Mouse (Mus musculus) embryonic stem cell, embryonic (primary cell): ENCODE measurements around the gene Slc35b3.

Source experiments
- CTCF ChIA-PET, 4 experiments: fragments of 300-600 bp in 2 of 4; fragments of 350-600 bp in 2 of 4; sonication (Branson Sonifier 250); formaldehyde crosslinking; loops; one replicate each; lab custom pipeline; 2022; ENCODE audit warnings: inconsistent platforms in 2 of 4; lab: Charles Lee
- POLR2A ChIA-PET, 4 experiments: fragments of 300-600 bp in 2 of 4; fragments of 350-600 bp in 2 of 4; sonication (Branson Sonifier 250); formaldehyde crosslinking; loops; one replicate each; lab custom pipeline; 2022; ENCODE audit warnings: antibody characterized with exemption in 4 of 4, inconsistent platforms in 1 of 4; lab: Charles Lee

Slc35b3 gene

GRCm38 (mm10) chr13:38945767-38946166 lies 14.9 kb downstream of the Slc35b3 start:
- ChIA-PET CTCF (interaction anchor here in 1 of 4 experiments (0.6 kb wide), 1 partner anchor 93 kb away, joined by 3 read pairs; no protein-coding TSS in a partner anchor), POLR2A (no interaction called here)

DNA sequence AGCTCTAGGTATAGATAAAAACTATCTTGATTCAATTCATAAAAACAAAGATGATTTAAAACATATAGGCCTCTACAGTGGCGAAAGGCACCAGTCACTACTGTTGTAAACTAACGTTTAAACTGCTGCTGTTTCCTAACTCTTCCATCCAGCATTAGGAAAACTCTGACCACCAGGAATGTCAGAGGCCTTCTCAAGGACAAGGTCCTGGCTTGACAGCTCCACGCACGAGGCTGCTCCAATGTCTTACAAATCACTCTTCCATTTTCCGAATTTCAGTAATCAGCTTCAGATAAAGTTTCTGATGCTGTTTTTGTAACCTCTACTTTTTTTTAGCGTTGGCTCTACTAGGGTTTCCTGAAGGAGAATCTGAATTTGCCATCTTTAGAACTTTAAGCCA lies 15.7 kb downstream of the Slc35b3 start:
- CTCF ChIA-PET: no interaction called here

DNA sequence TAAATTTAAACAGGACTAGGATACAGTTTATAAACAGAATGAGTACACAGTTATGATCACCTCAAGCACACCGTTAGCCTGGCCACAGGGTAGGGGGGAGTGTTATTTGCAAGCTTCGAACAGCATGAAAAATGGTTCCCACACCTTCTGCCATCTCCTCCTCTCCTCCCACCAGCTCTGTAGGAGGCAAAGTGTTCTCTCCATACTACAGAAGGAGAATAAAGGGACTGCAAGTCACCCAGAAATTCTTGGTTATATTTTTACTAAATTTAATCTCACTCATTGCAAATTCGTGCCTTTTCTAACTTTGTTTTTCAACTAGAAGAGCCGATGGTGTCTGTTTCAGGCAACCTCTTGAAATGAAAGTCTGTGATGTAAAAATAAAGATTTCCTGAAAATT lies 18.9 kb downstream of the Slc35b3 start:
- CTCF ChIA-PET: no interaction called here
- POLR2A ChIA-PET: no interaction called here

More for the DNA sequence above, 15.7 kb downstream of the Slc35b3 start:
- POLR2A ChIA-PET: no interaction called here

GRCm38 (mm10) chr13:38941280-38941679 lies 19.4 kb downstream of the Slc35b3 start:
- CTCF ChIA-PET: no interaction called here
- POLR2A ChIA-PET: no interaction called here

GRCm38 (mm10) chr13:38938433-38938832 lies 22.2 kb downstream of the Slc35b3 start:
- CTCF ChIA-PET: no interaction called here

GRCm38 (mm10) chr13:38936860-38937471 lies 23.7 kb downstream of the Slc35b3 start:
- POLR2A ChIA-PET: no interaction called here
- CTCF ChIA-PET: no interaction called here

More at GRCm38 (mm10) chr13:38938433-38938832, 22.2 kb downstream of the Slc35b3 start:
- POLR2A ChIA-PET: interaction anchor here in 1 of 4 experiments (1.2 kb wide), 1 partner anchor 9 kb away, joined by 3 read pairs; no protein-coding TSS in a partner anchor

DNA sequence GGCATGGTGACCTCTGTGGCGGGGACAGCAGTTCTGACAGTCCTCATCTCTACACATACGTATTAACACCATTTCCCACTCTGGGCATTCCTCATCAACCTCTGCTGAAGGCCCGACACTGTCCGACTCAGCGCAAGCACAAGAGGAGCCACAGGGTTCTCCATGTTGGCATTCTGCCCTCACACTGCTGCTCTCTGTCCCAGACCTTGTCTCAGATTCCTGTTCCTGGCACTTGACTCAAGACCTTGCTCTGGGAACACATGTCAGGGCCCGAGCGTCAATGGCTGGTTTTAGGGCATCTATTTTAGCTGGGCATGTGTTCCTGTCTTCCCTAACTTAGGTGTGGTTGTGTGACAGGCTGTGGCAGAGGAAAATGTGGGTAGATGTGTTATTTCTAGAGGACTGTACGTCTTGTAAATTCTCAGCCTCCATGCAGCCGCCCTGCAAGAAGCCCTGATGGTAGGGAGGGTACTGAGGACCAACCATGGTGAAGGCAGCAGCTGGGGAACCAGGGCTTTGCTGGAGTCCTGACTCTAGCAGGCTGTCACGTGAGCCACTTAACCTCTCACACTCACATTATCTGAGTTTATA lies 24.7 kb downstream of the Slc35b3 start:
- CTCF ChIA-PET: interaction anchor here in 1 of 4 experiments (0.6 to 1.4 kb wide), 2 partner anchors 23 to 77 kb away, joined by 3 to 4 read pairs; no protein-coding TSS in a partner anchor
- POLR2A ChIA-PET: interaction anchor here in 1 of 4 experiments (0.9 kb wide), 1 partner anchor 19 kb away, joined by 3 read pairs; no protein-coding TSS in a partner anchor

DNA sequence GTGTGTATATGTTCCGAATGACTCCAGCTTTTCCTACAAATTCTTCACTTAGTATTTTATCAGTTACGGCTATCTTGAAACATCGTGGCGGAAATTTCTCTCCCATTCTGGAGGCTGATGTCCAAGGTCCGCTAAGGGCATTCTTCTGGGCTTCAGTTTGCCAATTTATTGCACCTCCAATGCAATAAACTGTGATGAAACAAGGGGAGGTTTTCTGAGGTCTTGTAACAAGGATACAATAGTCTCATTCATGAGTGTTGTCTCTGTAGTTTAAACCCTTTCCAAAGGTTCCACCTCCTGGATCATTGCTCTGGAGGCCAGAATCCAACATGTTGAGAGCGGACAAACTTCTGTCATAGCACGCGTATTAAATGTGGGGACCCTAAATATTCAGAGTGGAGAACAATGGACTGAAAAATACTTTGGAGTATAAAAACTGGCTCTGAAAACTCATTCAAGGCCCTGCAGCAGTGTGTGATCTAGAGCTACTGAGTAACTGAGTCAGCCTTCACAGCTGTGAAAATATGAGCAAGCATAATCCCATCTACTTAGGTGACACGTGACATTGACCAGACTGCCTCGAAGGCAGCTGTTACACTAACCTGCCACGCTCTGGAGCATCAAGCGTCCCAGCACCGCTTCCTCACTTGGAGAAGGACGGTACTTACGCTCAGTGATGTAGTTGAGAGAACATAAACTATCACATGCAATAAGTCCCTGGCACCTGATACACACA lies 30.7 kb downstream of the Slc35b3 start:
- ChIA-PET POLR2A (interaction anchor here in 1 of 4 experiments (1.2 kb wide), 1 partner anchor 16 kb away, joined by 4 read pairs; no protein-coding TSS in a partner anchor), CTCF (no interaction called here)

- ChIA-PET CTCF (no interaction called here), POLR2A (no interaction called here)
Measured at GRCm38 (mm10) chr13:38922676-38923075, 38.0 kb downstream of the Slc35b3 start.

DNA sequence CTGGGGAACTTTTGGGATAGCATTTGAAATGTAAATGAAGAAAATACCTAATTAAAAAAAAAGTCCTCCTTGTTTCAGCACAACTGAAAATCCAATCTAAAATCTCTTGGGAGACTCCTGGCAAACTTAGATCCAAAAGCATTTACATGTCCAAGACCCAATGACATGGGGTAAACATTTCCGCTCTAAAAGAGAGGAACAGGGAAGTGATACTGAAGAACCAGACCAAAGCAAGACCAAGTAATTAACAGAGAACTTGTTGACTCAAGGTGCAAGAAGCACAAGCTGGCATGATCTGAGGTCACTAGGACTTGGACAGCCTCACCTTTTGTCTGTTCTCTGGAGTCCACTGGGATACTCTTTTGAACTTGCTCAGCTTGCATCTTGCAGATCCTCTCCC lies 39.4 kb downstream of the Slc35b3 start:
- POLR2A ChIA-PET: interaction anchor here in 1 of 4 experiments (0.9 kb wide), 1 partner anchor 13 kb away, joined by 6 read pairs; no protein-coding TSS in a partner anchor
- CTCF ChIA-PET: interaction anchor here in 1 of 4 experiments (0.6 kb wide), 1 partner anchor 62 kb away, joined by 5 read pairs; no protein-coding TSS in a partner anchor

DNA sequence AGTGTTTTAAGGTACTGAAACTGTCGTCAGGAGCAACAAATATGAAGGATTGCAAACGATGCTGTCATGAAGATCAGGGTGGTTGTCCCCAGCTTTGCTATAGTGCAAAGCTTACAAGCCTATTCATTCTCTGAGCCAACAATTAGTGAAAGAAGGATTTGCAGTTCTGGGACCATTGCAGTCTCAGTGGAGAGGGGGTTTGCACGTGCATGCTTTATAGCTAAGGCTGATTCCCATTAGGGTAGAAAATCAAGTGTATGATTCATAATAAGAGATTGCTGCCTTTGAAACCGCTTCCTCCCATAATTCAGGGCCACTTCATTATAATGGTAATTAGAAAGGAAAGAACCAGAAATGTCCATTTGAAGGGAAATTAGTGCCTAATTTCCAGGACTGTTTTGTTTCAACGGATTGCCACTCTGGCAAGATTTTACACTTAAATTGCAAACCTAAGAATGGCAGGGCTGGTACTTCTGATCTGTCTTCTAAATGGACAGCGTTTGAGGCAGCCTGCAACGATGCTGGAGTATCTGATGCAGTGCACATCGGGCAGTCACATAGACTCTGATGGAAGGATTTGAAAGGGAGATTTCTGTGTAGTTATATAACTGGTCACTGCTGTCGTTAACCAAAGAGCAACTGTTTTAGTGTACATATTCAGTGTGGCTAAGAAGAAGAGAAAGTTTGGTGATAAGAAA lies 42.3 kb downstream of the Slc35b3 start:
- ChIA-PET CTCF (no interaction called here), POLR2A (no interaction called here)

GRCm38 (mm10) chr13:38917556-38917955 lies 43.1 kb downstream of the Slc35b3 start:
- POLR2A ChIA-PET: no interaction called here
- CTCF ChIA-PET: no interaction called here

DNA sequence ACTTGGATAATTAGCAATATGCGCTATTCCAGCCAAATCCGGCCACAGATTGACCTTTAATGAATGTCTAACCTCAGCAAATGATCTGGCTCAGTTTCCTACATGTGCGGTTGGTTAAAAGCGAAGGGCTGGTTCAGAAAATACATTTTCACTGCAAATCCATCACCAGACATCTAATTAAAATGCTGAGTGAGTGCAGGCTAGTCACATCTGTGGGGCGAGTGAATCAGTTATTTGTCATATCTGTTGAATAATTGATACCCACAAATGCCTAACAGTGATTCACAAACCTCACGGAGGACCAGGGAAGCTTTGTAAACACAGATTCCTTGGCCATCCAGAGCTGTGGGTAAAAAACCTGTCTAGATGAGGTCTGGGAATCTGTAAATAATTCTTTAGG lies 45.9 kb downstream of the Slc35b3 start:
- CTCF ChIA-PET: interaction anchor here in 1 of 4 experiments (0.6 kb wide), 1 partner anchor 1935 kb away, joined by 3 read pairs; no protein-coding TSS in a partner anchor

GRCm38 (mm10) chr13:38892364-38892763 lies 68.3 kb downstream of the Slc35b3 start:
- ChIA-PET CTCF (no interaction called here), POLR2A (no interaction called here)

More for the DNA sequence above, 45.9 kb downstream of the Slc35b3 start:
- POLR2A ChIA-PET: no interaction called here
